10 mouse cellular contexts compared by ENCODE assay signal in the genomic region with DNA sequence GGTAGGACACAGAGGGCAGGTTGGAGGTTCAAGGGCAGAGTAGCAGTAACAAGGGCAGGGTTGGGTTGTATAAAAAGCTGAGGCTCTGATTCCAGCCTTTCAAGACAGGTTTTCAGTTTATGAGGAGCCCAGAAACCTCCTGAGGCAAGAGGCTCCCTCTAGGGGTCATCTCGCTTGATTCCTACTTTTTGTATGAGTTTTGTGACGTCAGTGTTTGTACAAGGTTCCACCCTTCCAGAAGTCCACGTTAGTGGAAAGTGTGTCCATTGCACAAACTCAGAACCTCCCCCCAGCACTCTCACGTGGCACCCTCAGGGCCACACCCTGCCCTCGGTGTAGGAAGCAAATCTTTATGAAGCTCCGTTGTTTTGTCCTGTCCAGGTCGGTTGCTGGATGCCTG. TPM values are rescaled to one million over a fixed set of nuclear protein-coding genes. Genes with fewer than 3 reads are reported as not detected.
DNase-seq lines count a peak whose midpoint lies in the region; ATAC-seq and TF ChIP-seq lines count a peak whose summit lies in the region.
"Had no signal": no experiment of that assay in that cellular context is flagged by ENCODE, and none has a peak within 500 bp of the region (broad histone marks: within the 10 kb centered on the region; RNA-seq: fewer than 3 reads in every experiment).

No protein-coding gene starts in this region.

- 21% methylated on average over 7 of the region's 7 CpGs for WGBS in spleen, adult 2 months
- WGBS in intestine, embryonic 15.5 days, result 26% methylated on average over 7 of the region's 7 CpGs
- WGBS in thymus, adult 2 months, result 32% methylated on average over 7 of the region's 7 CpGs

- no peak overlapping the region for H3K4me3 ChIP-seq in spleen, adult 2 months (ENCODE audit: extremely low read depth, insufficient read depth, insufficient read length)
- no peak overlapping the region for H3K4me3 ChIP-seq in intestine, embryonic 15.5 days (replicated peaks)
- H3K4me3 ChIP-seq in thymus, adult 2 months (ENCODE audit: control insufficient read depth, insufficient read depth, low read length), result no peak overlapping the region

- no peaks in the 10 kb centered on the region for H3K9me3 ChIP-seq in intestine, embryonic 15.5 days
- H3K9me3 ChIP-seq: G1E had no signal

- peak; percentile 25; the same call in 1 of the 2 replicates for TF ChIP-seq CTCF in spleen, adult 2 months (IDR thresholded peaks at IDR 0.05; ENCODE audit: extremely low read depth, insufficient read depth, insufficient read length, insufficient replicate concordance)
- TF ChIP-seq CTCF in thymus, adult 2 months (IDR thresholded peaks at IDR 0.05; ENCODE audit: borderline replicate concordance, control insufficient read depth, extremely low read depth, insufficient read depth, low read length, poor library complexity), result no peak

- no peak overlapping the region for H3K27ac ChIP-seq in spleen, adult 2 months (ENCODE audit: insufficient read depth, low read length)
- H3K27ac ChIP-seq in intestine, embryonic 15.5 days, result no peak overlapping the region
- H3K27ac ChIP-seq in thymus, adult 2 months (ENCODE audit: control insufficient read depth, insufficient read depth, low read length), result no peak overlapping the region
- H3K27ac ChIP-seq: macrophage had no signal

- no peaks in the 10 kb centered on the region for H3K4me1 ChIP-seq in spleen, adult 2 months (ENCODE audit: control insufficient read depth, insufficient read depth, insufficient read length)
- H3K4me1 ChIP-seq in intestine, embryonic 15.5 days (replicated peaks), result peaks cover 14% of the 10 kb centered on the region
- no peaks in the 10 kb centered on the region; the same call in 1 of the 2 replicates for H3K4me1 ChIP-seq in thymus, adult 2 months (replicated peaks; ENCODE audit: control insufficient read depth, insufficient read depth, low read length)

- DNase-seq in adrenal gland, postnatal 14 days, result peak; percentile 70
- no peak for DNase-seq in adrenal gland, postnatal 4 days (ENCODE audit: low spot score in 2 of 2)
- DNase-seq in spleen, adult 2 months (ENCODE audit: low read depth in 1 of 2, low spot score in 2 of 2), result peak; percentile 15 to 44
- no peak for DNase-seq in spleen, postnatal 10 days (ENCODE audit: low spot score in 2 of 2)
- DNase-seq in lung, adult 18-20 months, result peak; percentile 83 to 92
- DNase-seq in thymus, adult 2 months, result peak; percentile 40

- no peaks in the 10 kb centered on the region for H3K27me3 ChIP-seq in spleen, adult 2 months (ENCODE audit: control insufficient read depth, insufficient read depth, low read length)
- H3K27me3 ChIP-seq in intestine, embryonic 15.5 days (replicated peaks), result no peaks in the 10 kb centered on the region
- H3K27me3 ChIP-seq in thymus, adult 2 months (ENCODE audit: control insufficient read depth, insufficient read depth, low read length), result no peaks in the 10 kb centered on the region

- H3K36me3 ChIP-seq in spleen, adult 2 months (ENCODE audit: control insufficient read depth, insufficient read depth, low read length), result no peaks in the 10 kb centered on the region
- no peaks in the 10 kb centered on the region for H3K36me3 ChIP-seq in intestine, embryonic 15.5 days
- no peaks in the 10 kb centered on the region for H3K36me3 ChIP-seq in thymus, adult 2 months (ENCODE audit: control insufficient read depth, insufficient read depth, low read length)
- H3K36me3 ChIP-seq: G1E had no signal

- 0 out of 2 replicates have a peak, but pooled peaks have one; percentile 49 for ATAC-seq in erythroblast, adult 5-6 weeks (replicated peaks; ENCODE audit: low FRiP score, poor library complexity, severe bottlenecking)
- peak; percentile 91 for ATAC-seq in intestine, embryonic 15.5 days

- H3K4me2 ChIP-seq in intestine, embryonic 15.5 days (replicated peaks), result peak overlapping the region; percentile 37

- TF ChIP-seq POLR2A in spleen, adult 2 months (IDR thresholded peaks at IDR 0.05; ENCODE audit: low read depth, low read length), result no peak
- TF ChIP-seq POLR2A in thymus, adult 2 months (IDR thresholded peaks at IDR 0.05; ENCODE audit: control insufficient read depth, extremely low read depth, insufficient read depth, low read length, poor library complexity), result no peak

- no peak overlapping the region for H3K9ac ChIP-seq in intestine, embryonic 15.5 days

RNA-seq across cellular contexts. Expression of gene Tob1, which starts 14.7 kb away (rescaled TPM):
- total RNA-seq in adrenal gland, postnatal 14 days (2021), result 158 and 199 TPM in 2 replicates
- 100 to 1,000 TPM; 117 to 126 TPM for total RNA-seq in adrenal gland, postnatal 4 days (2021)
- polyA plus RNA-seq in spleen, adult 2 months (2012; rRNA removed), result 10.2 and 11.9 TPM in 2 replicates
- 3.5 and 6.1 TPM in 2 replicates for total RNA-seq in erythroblast, adult 5-6 weeks (2015; ENCODE audit: low replicate concordance)
- 5.3 and 7.5 TPM in 2 replicates for total RNA-seq in erythroblast, adult 5-6 weeks (2017; ENCODE audit: low replicate concordance)
- polyA plus RNA-seq in intestine, embryonic 15.5 days (2015; fragmentation: Nextera tagmentation; extraction: Ambion mirVana), result 46.0 and 49.9 TPM in 2 replicates
- polyA plus RNA-seq in thymus, adult 2 months (2012; rRNA removed), result 21.4 and 27.4 TPM in 2 replicates

RNA-seq across cellular contexts. Expression of gene Wfikkn2, which starts 19.8 kb away (rescaled TPM):
- total RNA-seq in adrenal gland, postnatal 14 days (2021), result 0.63 and 0.68 TPM in 2 replicates
- 1 to 10 TPM; 1.3 to 1.5 TPM for total RNA-seq in adrenal gland, postnatal 4 days (2021)
- 0.69 and 0.93 TPM in 2 replicates for polyA plus RNA-seq in spleen, adult 2 months (2012; rRNA removed)
- not detected in 2 replicates for total RNA-seq in erythroblast, adult 5-6 weeks (2015; ENCODE audit: low replicate concordance)
- total RNA-seq in erythroblast, adult 5-6 weeks (2017; ENCODE audit: low replicate concordance), result not detected in 2 replicates
- polyA plus RNA-seq in intestine, embryonic 15.5 days (2015; fragmentation: Nextera tagmentation; extraction: Ambion mirVana), result 2.3 TPM in 2 replicates
- 28.2 and 34.4 TPM in 2 replicates for polyA plus RNA-seq in thymus, adult 2 months (2012; rRNA removed)
- polyA plus RNA-seq: macrophage had no signal

RNA-seq across cellular contexts. Expression of gene Gm21885, which starts 55.7 kb away (rescaled TPM):
- not detected in 2 replicates for total RNA-seq in adrenal gland, postnatal 14 days (2021)
- not detected for total RNA-seq in adrenal gland, postnatal 4 days (2021)
- polyA plus RNA-seq in spleen, adult 2 months (2012; rRNA removed), result not detected in 2 replicates
- not detected in 2 replicates for total RNA-seq in erythroblast, adult 5-6 weeks (2015; ENCODE audit: low replicate concordance)
- total RNA-seq in erythroblast, adult 5-6 weeks (2017; ENCODE audit: low replicate concordance), result not detected in 2 replicates
- polyA plus RNA-seq in intestine, embryonic 15.5 days (2015; fragmentation: Nextera tagmentation; extraction: Ambion mirVana), result 44.6 and 53.2 TPM in 2 replicates
- polyA plus RNA-seq in thymus, adult 2 months (2012; rRNA removed), result not detected in 2 replicates
- total RNA-seq: G1E had no signal
- polyA plus RNA-seq: G1E, macrophage had no signal

Comparison
In these comparisons a context has a peak if more than half of its experiments do, and no peak if none do; other contexts are left out.
1. DNase-seq: peak in adrenal gland, postnatal 14 days (single experiment), spleen, adult 2 months (2 of 2), lung, adult 18-20 months (2 of 2) and thymus, adult 2 months (single experiment); none in adrenal gland, postnatal 4 days (0 of 2) and spleen, postnatal 10 days (0 of 2).
2. RNA of gene Tob1, which starts 14.7 kb away (total RNA-seq): 158 to 199 TPM in adrenal gland, postnatal 14 days and 117 to 126 TPM in adrenal gland, postnatal 4 days; 3.5 to 7.5 TPM in erythroblast, adult 5-6 weeks; every median in the first group is over 10 times any median in the second.